Mouse (Mus musculus) layer of hippocampus, adult 18-20 months (tissue): Measurements from ENCODE around the gene Tspan18. TPM values are rescaled to one million over a fixed set of nuclear protein-coding genes. Genes with fewer than 3 reads are reported as not detected.

ENCODE experiments used
- DNase-seq, 2 experiments: peaks; one replicate each; pipeline ENCODE4 v3.0.0; 2022; ENCODE audit warnings: low spot score in 2 of 2
- total RNA-seq, 2 experiments: library from RNA; stranded (reverse); gene quantifications; 2 replicates each; pipeline ENCODE4 v1.2.3; 2021

The Tspan18 gene
- total RNA-seq, 2 experiments from 2014 or later, result 27.8 to 31.3 TPM

DNA sequence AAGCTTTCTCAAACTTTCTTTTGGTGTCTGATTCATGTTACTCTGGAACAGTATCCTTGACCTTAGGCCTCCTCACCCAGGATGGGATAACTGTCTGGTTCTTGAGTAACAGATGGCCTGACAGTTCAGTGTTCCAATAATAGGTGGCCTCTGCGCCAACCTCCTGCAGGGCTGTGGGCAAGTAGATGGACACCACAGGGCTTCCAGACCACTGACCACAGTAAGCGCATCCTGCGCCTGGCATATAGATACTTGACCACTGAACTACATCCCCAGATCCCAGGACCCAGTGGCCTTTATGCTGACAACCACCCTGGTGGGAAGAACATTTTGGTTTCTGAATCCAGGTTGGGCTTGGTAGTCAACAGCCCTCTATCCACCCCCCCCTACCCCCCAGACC, 114.7 kb downstream of the Tspan18 start:
- no peak for DNase-seq

DNA sequence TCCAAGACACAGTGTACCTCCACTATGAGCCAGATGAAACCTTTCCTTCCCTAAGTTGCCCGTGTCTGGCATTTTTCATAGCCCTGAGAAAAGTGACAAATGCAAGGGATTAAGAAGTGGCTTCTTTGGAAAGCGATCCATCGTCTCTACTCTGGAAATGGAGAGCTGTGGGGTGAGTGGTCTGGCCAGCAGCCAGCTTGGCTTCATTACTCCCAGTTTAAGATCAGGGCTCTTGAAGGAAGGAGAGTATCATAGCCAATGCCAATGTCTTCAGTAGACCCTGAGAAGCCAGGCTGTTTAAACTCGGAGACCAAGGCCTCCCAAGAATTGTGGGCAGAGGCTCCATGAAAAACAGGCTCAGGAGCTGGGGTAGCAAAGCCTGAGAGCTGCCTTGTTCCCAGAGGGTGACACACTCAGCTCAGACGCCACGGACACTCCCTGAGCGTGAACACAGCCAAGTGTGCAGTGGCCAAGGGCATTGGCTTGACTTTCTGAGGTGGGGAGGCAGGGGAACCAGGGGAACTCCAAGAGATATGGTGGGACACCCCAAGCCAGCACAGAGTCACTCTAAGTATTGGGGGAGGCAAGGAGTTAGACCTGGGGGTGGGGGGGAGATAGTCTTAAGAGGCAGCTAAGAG, 115.8 kb downstream of the Tspan18 start:
- DNase-seq, result no peak

DNA sequence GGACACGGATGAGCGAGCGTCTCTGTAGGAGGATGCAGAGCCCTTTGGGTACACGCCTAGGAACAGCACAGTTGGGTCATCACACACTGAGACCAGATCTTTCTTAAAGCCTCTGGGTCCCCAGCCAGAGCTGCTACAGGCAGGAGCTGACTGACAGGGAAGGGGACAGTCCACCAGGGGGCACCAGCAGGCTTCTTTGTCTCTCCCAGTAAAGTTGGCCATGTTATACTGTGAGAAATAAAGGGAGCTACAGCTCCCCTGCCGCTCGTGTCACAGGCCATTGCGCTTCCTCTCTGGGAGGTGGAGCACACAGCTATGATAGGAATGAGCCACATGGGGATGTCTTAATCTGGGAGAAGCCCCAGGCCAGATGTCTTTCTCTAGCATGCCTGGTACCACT, 117.3 kb downstream of the Tspan18 start:
- peak; percentile 80 to 92 for DNase-seq

DNA sequence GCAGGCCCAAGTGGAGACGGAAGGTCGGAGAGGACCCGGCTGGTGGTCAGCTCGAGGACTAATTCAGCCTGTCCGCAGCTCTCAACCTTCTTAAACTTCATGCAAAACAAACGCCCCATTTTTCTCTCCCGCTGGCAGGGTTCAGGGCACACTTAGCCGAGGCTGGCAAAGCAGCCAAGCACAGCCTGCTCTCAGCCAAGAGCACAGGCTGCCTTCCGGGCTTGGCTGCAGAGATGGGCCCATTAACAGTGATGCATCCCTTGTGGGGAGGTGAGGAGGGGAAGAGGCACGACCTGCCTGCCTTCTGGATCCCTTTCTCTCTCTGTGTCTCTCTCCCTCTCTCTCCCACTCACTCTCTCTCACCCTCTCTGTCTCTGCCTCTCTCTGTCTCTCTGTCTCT, 118.5 kb downstream of the Tspan18 start:
- peak in 1 of 2 experiments; percentile 64 for DNase-seq

DNA sequence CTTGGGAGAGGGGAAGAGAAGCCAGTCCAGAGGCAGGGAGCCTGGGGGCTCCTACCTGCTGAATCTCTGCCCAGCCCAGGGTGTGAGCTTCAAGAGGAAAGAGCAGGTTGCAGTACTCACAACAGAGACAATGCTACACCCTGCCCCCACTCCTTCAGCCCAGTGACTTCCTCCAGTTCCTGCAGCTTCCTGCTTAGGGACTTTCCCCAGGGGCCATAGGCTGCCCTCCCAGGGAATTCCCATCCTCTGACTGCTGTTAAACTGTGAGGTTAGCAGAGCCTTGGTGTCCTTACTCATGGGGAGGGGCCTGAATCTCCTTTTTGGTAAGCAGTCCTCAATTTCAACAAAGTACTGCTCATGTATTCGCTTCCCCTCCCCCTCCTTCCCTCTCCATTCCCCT, 120.1 kb downstream of the Tspan18 start:
- DNase-seq, result no peak

DNA sequence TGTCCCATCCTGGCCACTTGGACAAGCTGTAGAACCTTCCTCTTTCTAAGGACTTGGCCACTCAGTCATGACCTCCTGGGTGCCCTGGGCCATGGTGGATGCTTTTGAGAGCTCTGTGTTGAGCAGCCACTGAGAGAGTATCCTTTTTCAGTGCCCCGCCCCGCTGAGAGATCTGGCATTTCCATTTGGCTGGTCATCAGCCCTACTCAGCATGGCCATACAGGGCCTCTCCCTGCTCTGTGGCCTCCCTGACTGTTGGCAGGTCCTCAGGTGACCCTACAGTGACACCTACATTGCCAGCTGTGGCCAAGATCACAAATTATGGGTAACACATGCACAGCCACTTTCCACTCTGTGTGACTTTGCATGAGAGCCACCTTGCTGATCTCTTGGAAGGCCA, 121.4 kb downstream of the Tspan18 start:
- no peak for DNase-seq

DNA sequence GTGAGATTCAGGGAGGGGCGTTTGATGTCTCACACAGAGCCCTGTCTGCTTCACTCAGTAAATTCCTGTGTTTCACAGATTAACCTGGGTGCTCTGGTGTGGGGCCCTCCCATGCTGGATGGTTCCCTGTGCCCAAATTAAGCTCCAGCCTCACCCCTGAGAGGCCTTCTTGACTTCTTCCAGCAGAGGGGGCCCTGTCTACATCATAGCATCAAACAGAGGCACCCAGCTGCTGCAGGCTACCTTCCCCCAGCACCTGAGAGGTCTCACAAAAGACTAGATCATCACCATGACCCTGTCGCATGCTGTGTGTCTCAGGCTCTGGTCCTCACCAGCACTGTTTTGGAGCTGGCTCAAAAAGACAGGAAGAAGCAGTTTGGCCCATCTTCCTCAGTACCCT, 121.9 kb downstream of the Tspan18 start:
- DNase-seq, result no peak

DNA sequence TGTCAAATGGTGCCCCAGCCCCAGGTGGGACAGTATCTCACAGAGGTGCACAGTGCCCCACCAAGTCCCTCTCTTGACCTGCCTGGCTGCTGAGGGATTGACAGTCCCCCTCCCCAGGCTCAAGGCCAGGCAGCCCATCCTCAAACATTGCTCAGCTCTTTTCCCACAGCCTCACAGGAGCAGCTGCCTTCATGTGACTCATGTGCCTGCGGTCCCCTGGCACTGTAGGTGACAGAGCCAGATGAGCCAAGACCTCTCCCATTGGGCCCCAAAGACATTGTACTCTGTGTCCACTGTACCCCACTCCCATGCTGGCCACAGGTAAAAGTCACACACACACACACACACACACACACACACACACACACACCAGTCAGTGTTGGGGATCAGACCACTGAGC, 128.2 kb downstream of the Tspan18 start:
- no peak for DNase-seq

DNA sequence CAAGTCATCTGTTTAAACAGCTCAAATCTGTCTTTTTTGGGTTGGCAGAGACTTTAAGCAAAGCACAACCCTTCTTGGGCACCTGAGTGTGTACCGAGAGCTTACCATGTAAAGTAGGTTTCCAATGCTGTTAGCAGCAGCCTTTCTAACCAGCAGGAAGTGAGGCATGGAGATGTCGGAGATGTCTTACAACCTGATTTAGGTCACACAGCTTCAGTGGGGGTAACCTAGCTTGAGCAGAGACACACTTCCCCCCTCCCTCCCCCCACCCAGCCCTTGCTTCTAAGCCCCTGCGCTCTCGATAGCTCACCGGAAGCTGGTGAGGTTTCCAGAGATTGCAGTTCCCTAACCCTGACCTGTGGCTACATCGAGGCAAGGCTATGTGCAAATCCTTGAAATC, 129.7 kb downstream of the Tspan18 start:
- DNase-seq, result no peak

DNA sequence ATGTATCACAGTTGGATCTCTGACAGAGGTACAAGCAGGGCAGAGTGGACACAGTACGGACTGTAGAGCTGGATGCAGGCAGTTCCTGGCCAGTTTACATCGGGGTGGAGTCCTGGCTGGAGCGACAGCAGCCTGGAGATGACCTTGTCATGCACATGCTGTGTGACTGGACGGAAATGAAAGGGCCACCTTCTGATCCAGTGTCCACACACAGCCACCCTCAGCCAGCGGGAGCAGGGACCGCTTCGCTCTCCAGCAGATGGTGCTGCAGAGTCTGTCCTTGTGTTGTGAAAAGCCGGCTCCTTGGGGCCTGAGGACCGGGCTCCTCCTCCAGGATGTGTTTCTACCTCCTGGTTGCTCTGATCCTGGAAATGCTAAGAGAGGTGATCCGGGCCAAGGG, 130.6 kb downstream of the Tspan18 start:
- peak in 1 of 2 experiments; percentile 67 for DNase-seq

DNA sequence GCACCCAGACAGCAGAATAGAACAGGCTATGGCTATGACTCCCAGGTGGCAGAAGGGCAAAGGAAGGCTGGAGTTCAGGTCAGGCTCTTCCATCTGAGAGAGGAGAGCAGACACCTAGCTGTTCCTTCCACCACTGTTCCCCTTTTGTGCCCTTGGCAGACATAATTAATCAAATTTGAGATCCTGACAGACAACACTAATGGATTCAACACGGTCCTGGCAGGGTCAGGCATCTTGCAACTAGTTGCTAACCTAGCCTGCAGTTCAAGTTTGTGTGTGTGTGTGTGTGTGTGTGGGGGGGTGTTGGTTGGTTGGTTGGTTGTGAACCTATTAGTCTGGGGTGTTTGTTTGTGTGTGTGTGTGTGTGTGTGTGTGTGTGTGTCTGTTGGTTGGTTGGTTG, 131.5 kb downstream of the Tspan18 start:
- DNase-seq, result no peak

DNA sequence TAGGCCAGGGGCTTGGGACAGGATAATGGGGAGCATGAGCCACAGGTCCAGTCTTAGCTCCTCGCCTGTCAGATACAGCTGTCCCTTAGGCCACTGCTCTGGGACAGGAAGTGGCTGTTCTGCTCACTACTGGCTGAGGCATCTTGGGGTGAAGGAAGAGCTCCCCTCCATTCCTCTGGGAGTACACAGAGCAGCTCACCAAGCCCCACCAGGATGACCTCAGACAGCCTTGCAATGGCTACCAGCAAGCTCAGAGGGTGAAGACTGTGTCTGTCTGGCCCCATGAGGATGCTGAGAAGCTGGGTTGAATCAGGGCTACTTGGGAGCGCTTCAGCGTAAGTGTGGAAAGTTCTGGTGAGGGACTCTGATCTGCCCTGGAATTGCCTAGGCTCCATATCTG, 132.3 kb downstream of the Tspan18 start:
- no peak for DNase-seq

DNA sequence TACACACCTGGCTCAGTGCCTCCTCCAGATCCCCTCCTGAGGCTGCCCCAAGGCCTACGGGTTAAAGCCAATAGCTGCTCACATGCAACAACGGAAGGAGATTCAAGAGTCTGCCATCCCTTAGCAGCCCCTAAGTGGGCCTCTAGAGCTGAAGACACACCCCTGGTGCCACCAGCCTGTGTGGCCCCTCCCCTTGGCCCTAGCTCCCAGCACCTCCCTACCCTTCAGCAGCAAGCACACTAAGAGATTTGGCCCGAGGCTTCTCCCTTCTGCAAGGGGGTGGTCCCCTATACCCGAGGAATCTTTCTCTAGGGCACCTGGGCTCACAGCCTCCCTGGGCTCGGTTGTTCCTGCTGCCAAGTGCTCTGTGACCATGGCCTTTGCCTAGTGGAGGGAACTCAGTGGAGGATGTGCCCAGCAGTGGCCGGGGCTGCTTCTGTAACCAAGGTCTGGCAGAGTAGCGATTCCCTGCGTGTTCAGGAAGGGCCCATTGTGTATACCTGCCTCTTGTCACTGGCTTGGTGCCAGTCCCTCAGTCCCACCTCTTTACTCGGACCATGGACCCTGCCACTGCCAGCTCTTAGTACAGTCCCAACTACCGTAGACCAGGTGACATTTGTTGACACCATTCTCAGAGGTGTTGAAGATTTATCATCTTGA, 133.5 kb downstream of the Tspan18 start:
- DNase-seq, result no peak

DNA sequence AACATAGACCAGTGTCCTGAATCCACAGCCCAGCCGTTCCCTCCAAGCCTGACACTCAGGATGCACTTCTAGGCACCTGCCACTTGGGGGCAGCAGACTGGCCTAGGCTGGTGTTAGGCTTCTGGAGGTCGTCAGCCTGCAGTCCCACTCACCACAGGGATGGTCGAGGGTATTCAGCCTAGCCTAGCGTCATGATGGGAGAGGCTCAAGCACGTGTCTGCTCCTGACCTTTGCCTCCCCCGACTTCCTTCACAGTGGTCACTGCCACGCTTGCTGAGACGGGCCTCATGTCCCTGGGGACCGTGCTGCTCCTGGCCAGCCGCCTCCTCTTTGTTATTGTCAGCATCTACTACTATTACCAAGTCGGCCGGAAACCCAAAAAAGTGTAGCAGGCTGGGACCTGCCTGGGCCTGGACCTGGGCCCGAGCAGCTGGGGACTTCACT, 134.8 kb downstream of the Tspan18 start:
- peak in 1 of 2 experiments; percentile 59 for DNase-seq

DNA sequence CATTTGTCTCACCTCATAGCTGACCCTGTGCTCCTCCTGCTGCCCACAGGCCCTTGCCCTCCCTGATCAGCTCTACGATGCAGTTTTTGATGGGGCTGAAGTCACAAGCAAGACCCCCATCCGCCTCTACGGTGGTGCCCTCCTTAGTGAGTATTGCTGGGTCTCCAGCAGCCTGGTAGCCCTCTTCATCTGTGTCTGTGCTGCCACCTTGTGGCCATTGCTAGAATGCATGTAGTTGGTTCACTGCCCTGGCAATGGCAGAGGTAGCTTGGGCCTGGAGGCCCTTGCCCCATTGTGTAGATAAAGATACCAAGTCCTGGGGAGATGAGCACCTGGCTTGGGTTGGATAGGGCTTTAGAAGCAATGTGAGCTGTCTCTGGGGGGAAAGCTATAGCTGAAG, 135.5 kb downstream of the Tspan18 start:
- peak; percentile 86 to 96 for DNase-seq

DNA sequence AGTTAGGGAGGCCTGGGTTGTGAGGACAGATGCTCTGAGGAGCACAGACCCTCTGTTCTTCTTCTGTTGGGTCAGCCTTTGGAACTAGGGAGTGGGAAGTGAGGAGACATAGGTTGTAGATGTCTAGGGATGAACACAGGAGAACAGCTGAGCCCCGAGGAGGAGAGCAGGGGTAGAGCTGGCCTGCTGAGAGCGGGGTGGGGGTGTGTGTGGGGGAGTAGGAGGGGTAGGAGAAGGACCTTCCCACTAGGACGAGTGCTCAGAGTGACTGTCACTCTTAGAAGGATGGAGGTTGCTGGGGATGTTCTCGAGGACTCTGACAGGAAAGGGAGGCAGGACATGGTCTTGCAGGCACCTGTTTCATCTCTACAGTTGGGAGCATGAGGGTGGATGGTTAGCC, 140.5 kb downstream of the Tspan18 start:
- no peak for DNase-seq

DNA sequence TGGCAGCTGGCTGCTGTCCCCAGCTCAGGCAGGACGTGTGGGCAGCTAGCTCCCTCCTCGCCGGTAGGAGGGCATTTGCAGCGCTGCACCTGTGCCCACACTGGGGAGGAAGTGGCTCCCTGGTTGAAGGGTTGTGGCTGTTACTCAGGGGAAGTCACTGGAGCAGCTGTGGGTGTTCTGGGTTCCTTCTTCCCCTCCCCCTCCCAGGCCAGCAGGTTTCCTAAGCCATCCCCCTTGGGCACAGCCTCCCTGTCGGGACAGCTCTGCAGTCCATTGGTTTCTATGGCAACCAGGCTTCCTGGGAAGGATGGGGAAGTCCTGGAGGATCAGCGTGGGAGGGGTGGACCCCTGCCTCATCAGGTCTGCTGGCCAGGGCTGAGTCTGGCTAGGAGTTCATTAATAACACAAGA, 141.6 kb downstream of the Tspan18 start:
- no peak for DNase-seq

DNA sequence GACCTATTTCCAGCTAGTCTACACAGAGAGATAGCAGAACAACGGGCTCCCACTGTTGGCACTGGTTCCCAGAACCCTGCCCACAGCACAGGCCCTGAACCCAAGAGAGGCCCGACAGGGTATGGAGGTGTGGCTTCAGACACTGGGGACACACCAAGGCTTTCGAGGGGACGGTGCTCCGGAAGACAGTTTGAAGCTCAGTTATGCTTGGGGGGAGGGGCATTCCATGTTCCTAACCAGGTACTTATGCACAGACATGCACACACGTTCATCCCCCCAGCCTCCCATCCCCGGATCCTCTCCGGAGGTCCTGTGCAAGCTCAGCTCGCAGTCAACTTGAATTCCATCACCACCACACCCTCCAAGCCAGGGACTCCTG, 142.1 kb downstream of the Tspan18 start:
- no peak for DNase-seq

DNA sequence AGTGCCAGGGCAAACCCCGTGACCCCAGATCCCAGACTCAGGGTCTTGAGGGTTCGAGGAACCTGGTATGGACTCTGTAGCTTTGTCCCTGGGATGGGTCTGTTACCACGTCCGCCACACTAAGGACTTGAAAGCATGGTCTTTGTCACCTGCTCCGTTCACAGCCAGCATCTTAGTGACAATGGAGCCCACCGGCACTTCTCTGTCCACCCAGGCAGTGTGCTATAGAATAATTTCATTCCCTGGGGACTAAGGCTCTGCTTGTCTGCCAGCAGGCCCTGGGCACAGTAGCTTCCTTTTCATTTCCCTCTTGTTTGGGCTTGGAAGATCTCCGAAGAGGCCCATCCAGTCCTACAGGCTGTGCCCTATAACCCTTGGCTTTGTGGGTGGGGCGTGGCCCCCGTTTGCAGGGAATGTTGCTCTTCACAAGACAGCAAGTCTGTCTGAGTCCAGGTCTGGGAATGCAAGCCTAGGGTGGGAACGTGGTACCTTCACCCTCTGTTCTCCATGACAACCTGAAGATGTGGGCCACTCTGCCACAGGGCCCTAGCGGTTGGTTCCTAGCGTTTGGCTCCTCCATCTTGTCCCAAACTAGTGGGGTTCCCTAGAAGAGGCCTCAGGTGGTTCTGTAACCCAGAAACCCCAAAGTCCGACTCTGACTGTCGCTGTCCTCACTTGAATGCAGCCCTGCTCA, 142.7 kb downstream of the Tspan18 start:
- DNase-seq, result no peak

DNA sequence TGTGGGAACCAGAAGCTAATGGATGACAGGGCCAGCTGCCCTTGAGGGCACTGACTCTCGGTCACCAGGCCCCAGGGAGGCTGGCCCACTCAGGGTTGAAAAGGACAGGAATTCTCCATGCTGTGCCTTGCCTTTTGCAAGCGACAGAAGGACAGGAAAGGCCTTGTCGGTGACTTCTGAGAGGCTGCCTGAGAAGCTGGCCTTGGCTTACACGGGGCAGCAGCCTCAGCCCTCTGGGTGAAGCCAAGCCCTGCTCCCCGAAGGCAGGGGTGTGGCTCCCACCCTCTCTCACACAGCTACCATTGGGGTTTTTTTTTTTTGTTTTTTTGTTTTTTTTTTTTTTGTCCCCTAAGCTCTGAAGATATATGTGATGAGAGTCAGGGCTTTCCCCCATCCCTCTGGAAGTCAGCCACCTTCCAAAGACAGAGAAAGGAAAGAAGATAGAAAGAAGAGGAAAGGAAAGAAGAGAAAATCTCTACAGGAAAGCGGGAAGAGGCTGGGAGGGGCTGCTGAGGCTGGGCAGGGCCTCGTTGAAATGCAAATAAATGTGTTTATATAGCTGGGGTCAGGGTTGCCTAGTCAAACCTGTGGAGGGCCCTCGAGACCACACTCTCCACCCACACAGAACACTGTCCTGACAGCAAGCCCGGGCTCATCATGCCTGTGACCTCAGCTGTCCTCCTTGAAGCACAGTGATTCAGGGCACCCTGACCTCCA, 143.4 kb downstream of the Tspan18 start:
- no peak for DNase-seq

DNA sequence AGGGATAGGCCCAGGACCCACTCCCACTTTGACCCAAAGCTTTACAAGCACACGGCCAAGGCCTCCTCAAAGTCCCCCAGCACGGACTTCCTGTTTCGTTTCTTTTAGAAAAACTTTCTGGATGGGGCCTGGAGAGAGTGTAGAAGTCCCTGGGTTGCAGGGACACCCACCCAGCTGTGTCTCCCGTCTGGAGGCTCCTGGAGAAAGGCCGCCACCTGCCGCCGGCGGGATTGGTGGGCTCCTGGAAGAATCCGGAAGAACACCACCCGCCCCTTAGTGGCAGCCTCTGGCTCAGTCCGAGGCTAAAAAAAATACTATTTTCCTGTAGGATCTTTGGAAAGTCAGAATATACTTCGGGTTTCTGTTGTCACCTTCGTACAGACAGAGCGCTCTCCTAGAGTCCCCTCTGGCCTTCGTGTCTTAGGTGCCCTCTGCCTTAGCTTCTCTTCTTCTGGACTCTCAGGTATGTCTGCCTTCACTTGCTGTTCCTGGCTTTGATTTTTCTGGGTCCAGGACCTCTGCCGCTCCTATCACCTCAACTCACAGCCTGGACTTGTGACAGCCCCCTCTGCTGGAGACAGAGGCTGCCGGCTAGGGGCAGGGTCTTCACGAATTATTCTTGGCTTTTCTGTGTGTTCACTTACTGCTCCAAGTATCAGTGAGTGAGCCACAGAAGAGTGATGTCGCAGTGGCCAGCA, 145.4 kb downstream of the Tspan18 start:
- no peak for DNase-seq
